Mouse (Mus musculus) mesoderm, embryonic 11.5 days (tissue): ENCODE results near the gene Nfkbia.

ENCODE experiments used
- DNase-seq: peaks from one replicate; pipeline ENCODE4 v3.0.0-alpha.2; 2012; ENCODE audit warnings: low read depth, low spot score

Gene Nfkbia

DNA sequence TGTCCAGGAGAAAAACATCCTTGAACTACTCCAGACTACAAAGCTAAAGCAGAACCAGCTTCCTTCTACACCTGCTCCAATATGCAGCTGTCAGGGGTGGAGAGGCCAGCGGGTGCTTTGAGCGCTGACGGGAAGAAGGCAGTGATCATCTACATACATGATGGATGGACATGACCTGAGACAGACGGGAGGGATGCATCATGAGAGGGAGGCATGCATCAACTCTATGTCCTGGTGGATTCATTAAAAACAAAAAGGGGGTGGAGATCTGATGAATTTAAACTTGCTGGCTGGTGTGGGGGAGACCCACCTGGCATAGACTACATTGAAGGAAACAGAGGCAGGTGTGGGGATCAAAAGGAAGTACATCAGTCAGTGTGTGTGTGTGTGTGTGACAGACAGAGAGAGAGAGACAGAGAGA is 48.4 kb downstream of the Nfkbia start:
- no peak for DNase-seq

DNA sequence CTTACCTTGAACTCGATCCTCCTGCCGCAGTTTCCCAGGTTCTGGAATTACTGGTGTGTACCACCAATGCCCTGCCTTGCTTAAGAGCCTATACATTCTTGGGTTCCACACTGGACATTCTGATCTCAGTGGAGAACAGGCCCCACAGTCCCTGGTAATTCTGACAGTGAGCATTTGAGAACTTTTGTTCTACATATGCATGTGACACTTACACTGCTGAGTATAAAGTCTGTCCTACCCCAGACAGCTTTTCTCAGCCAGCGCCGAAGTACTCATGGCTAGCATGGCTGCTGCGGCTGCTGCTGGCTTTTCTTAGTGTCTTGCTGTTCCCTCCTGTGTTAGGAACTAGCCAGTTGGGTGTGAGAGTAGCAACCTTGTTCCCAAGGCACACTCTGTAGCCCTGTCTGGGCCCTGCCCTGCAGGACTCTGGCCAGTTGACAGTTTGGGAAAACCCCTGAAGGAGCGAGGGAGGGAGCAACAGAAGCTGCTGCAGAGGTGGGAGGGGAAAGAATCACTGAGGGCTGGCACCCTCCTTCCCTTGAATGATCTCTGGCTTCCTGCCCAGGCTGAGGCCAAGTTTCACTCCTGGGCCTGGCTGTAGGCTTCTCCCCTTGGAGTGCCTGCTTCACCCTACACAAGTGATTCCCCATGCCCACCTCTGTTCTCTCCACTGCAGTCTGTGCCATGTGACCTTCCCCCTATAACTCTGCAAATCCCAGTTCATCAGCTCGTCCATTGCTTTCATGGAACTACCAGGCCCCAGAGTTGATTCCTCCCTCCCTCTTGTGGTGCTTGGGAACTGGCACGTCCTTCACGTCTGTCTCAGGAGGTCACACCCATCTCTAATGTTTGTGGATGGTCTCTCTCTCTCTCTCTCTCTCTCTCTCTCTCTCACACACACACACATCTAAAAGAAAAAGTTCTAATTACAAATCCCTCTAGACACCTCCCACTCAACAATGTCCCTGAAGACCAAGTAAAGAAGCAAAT is 49.3 kb downstream of the Nfkbia start:
- DNase-seq, result no peak

DNA sequence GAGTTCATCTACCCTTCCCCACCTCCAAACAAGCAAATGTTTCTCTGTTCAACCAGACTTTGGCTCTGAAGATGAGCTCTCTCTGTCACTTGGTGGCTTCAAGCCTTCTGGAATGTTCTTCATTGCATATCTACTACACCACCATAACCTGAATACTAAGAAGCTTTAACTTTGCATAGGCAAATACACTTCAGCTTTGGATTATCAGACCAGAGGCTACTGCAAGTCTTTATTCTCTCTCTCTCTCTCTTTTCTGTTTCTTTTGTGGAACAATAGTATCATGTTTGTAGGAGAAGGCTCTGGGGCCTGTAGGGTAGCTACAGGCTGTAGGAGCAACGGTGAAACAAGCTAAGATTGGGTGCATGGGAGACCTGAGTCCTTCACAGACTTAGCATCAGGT is 50.2 kb downstream of the Nfkbia start:
- no peak for DNase-seq

DNA sequence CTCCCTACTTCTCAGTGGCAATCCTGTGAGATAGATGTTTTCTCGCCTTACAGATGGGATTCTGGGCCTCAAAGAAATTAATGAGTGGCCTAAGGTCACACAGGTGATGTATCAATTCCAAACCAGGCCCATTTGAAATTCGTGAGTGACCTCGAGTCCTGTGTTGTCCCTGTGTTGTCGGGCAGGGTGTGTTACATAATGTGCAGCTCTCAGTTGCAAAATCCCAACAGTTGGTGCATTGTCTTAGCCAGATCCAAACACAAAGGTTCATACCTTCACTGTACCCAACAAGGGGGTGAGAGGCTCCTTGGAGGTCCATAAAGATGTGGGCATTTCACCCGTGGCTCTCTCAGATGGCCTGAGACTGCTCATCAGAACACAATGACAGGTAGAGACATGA is 52.0 kb downstream of the Nfkbia start:
- DNase-seq, result no peak
